Mouse (Mus musculus): Measurements from ENCODE around the gene Cyb5r4. TPM values are rescaled to one million over a fixed set of nuclear protein-coding genes. Genes with fewer than 3 reads are reported as not detected.
A peak's percentile ranks its signal among the peaks of the same experiment; 100 is the strongest.

The Cyb5r4 gene
- polyA plus RNA-seq, 1 experiment from 2014 or later, result 79.2 TPM

GRCm38 (mm10) chr9:87015288-87015937 lies 6.4 kb upstream of the Cyb5r4 start, which contains the start of gene Ripply2:
Gene Ripply2 (plus strand): TSS chr9:87015537.
- 0 out of 2 replicates have a peak, but pooled peaks have one; percentile 21 for ATAC-seq (replicated peaks; ENCODE audit: low FRiP score, low read depth)
- Histone ChIP-seq H3K4me2 (ENCODE audit: low read length) (peak within 1 kb of the TSS; percentile 74), H3K27me3 (ENCODE audit: insufficient read depth, low read length) (peaks cover 18% of the 10 kb centered on the region), H3K9me3 (replicated peaks; ENCODE audit: low read length) (no peaks in the 10 kb centered on the region), H3K9ac (ENCODE audit: low read depth, low read length) (no peak within 1 kb of the TSS), H3K36me3 (ENCODE audit: insufficient read depth, low read length) (no peaks in the 10 kb centered on the region), H3K27ac (no peak within 1 kb of the TSS), H3K4me3 (replicated peaks; ENCODE audit: low read depth, low read length) (peak within 1 kb of the TSS; percentile 35), H3K4me1 (replicated peaks; ENCODE audit: insufficient read depth, low read length) (0 out of 2 replicates have a peak, but pooled peaks cover 5% of the 10 kb centered on the region)
- TF ChIP-seq CTCF (IDR thresholded peaks at IDR 0.05; ENCODE audit: low read depth), result no peak
- peak; percentile 15 for DNase-seq (ENCODE audit: low spot score)
- under 1% methylated on average over 70 of the region's 71 CpGs for WGBS

DNA sequence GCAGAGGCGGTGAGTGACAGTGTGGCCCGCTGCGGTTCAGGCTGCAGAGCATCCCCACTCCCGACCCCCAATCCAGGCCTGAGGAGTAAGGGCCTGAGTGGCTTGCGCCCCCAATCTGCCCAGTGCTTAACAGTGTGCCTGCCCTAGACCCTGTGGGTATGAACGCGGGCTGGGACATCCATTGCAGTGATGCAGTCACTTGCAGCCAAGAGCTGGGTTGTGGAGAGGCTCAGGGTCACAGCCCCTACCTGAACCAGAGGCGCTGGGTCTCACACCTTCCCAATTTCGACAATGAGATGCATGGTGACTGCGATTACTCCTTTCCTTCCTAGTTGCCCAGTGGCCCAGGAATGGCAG lies 5.9 kb upstream of the Cyb5r4 start:
- Histone ChIP-seq H3K4me2 (ENCODE audit: low read length) (peak overlapping the region; percentile 74), H3K36me3 (ENCODE audit: insufficient read depth, low read length) (no peaks in the 10 kb centered on the region), H3K9me3 (replicated peaks; ENCODE audit: low read length) (no peaks in the 10 kb centered on the region), H3K4me1 (replicated peaks; ENCODE audit: insufficient read depth, low read length) (0 out of 2 replicates have a peak, but pooled peaks cover 5% of the 10 kb centered on the region), H3K4me3 (replicated peaks; ENCODE audit: low read depth, low read length) (peak overlapping the region; percentile 35), H3K9ac (ENCODE audit: low read depth, low read length) (no peak overlapping the region), H3K27ac (no peak overlapping the region), H3K27me3 (ENCODE audit: insufficient read depth, low read length) (peaks cover 18% of the 10 kb centered on the region)
- TF ChIP-seq CTCF (IDR thresholded peaks at IDR 0.05; ENCODE audit: low read depth), result no peak
- DNase-seq (ENCODE audit: low spot score) (no peak), ATAC-seq (replicated peaks; ENCODE audit: low FRiP score, low read depth) (no peak)
- WGBS, result 2% methylated on average over 10 of the region's 10 CpGs

GRCm38 (mm10) chr9:87025764-87026163 lies 4.0 kb downstream of the Cyb5r4 start:
- Histone ChIP-seq H3K4me3 (replicated peaks; ENCODE audit: low read depth, low read length) (no peak overlapping the region), H3K27ac (no peak overlapping the region), H3K9me3 (replicated peaks; ENCODE audit: low read length) (no peaks in the 10 kb centered on the region), H3K36me3 (ENCODE audit: insufficient read depth, low read length) (no peaks in the 10 kb centered on the region), H3K4me2 (ENCODE audit: low read length) (no peak overlapping the region), H3K4me1 (replicated peaks; ENCODE audit: insufficient read depth, low read length) (no peaks in the 10 kb centered on the region; the same call in 1 of the 2 replicates), H3K27me3 (ENCODE audit: insufficient read depth, low read length) (no peaks in the 10 kb centered on the region), H3K9ac (ENCODE audit: low read depth, low read length) (no peak overlapping the region)
- DNase-seq (ENCODE audit: low spot score) (no peak), ATAC-seq (replicated peaks; ENCODE audit: low FRiP score, low read depth) (no peak)
- TF ChIP-seq CTCF (IDR thresholded peaks at IDR 0.05; ENCODE audit: low read depth), result no peak
- WGBS, result 77% methylated on average over 6 of the region's 6 CpGs

GRCm38 (mm10) chr9:87027423-87028084 lies 5.7 kb downstream of the Cyb5r4 start:
- Histone ChIP-seq H3K9ac (ENCODE audit: low read depth, low read length) (no peak overlapping the region), H3K4me1 (replicated peaks; ENCODE audit: insufficient read depth, low read length) (no peaks in the 10 kb centered on the region; the same call in 1 of the 2 replicates), H3K27me3 (ENCODE audit: insufficient read depth, low read length) (no peaks in the 10 kb centered on the region), H3K36me3 (ENCODE audit: insufficient read depth, low read length) (no peaks in the 10 kb centered on the region), H3K9me3 (replicated peaks; ENCODE audit: low read length) (no peaks in the 10 kb centered on the region), H3K4me3 (replicated peaks; ENCODE audit: low read depth, low read length) (no peak overlapping the region), H3K4me2 (ENCODE audit: low read length) (no peak overlapping the region), H3K27ac (no peak overlapping the region)
- no peak for ATAC-seq (replicated peaks; ENCODE audit: low FRiP score, low read depth)
- 42% methylated on average over 8 of the region's 8 CpGs for WGBS
- peak; percentile 90 for TF ChIP-seq CTCF (IDR thresholded peaks at IDR 0.05; ENCODE audit: low read depth)
- DNase-seq (ENCODE audit: low spot score), result peak; percentile 86

DNA sequence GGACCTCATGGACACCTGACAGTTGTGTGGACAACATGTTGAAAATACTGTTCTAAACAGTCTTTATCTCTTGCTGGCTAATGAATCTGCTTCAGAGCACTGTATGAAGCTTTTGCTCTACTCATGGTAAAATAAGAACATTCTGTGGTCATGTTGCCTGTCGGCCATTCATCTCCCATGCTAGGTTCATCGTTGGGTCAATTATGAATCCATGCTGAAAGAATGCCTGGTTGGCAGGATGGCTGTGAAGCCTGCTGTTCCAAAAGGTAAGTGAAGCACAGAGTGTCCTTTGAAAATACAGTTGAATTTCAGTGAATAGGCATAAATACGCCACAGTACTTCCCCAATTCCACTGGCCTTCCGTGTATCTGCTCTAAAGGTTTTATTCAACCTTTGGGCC lies 10.4 kb downstream of the Cyb5r4 start:
- H3K4me2 ChIP-seq (ENCODE audit: low read length), result no peak overlapping the region
- TF ChIP-seq CTCF (IDR thresholded peaks at IDR 0.05; ENCODE audit: low read depth), result no peak
- H3K9ac ChIP-seq (ENCODE audit: low read depth, low read length), result no peak overlapping the region
- ATAC-seq (replicated peaks; ENCODE audit: low FRiP score, low read depth), result no peak
- DNase-seq (ENCODE audit: low spot score), result no peak
- H3K27me3 ChIP-seq (ENCODE audit: insufficient read depth, low read length), result no peaks in the 10 kb centered on the region
- no peaks in the 10 kb centered on the region for H3K9me3 ChIP-seq (replicated peaks; ENCODE audit: low read length)
- no peaks in the 10 kb centered on the region for H3K4me1 ChIP-seq (replicated peaks; ENCODE audit: insufficient read depth, low read length)
- no peak overlapping the region for H3K4me3 ChIP-seq (replicated peaks; ENCODE audit: low read depth, low read length)
- H3K36me3 ChIP-seq (ENCODE audit: insufficient read depth, low read length), result no peaks in the 10 kb centered on the region; the same call in 1 of the 2 replicates
- no peak overlapping the region for H3K27ac ChIP-seq
- WGBS, result 88% methylated on average over 4 of the region's 4 CpGs

GRCm38 (mm10) chr9:87034831-87035580 lies 13.2 kb downstream of the Cyb5r4 start:
- Histone ChIP-seq H3K4me1 (replicated peaks; ENCODE audit: insufficient read depth, low read length) (no peaks in the 10 kb centered on the region), H3K9me3 (replicated peaks; ENCODE audit: low read length) (no peaks in the 10 kb centered on the region), H3K9ac (ENCODE audit: low read depth, low read length) (no peak overlapping the region), H3K36me3 (ENCODE audit: insufficient read depth, low read length) (no peaks in the 10 kb centered on the region; the same call in 1 of the 2 replicates), H3K4me3 (replicated peaks; ENCODE audit: low read depth, low read length) (no peak overlapping the region), H3K4me2 (ENCODE audit: low read length) (no peak overlapping the region), H3K27ac (no peak overlapping the region), H3K27me3 (ENCODE audit: insufficient read depth, low read length) (no peaks in the 10 kb centered on the region)
- peak; percentile 7 for DNase-seq (ENCODE audit: low spot score)
- no peak for ATAC-seq (replicated peaks; ENCODE audit: low FRiP score, low read depth)
- no peak for TF ChIP-seq CTCF (IDR thresholded peaks at IDR 0.05; ENCODE audit: low read depth)
- WGBS, result 40% methylated on average over 2 of the region's 2 CpGs

Measured in kidney, postnatal 0 days (tissue).